Mouse (Mus musculus) cerebellum, adult 9-11 months (tissue): ENCODE data around the gene Ints2.
"Not testable (repeated sequence)": the region's sequence is repeated elsewhere in the genome, so short reads cannot be mapped to it uniquely, and the experiment has no call there.

Experiments used
- DNase-seq: peaks from one replicate; pipeline ENCODE4 v3.0.0; 2022

The Ints2 gene

DNA sequence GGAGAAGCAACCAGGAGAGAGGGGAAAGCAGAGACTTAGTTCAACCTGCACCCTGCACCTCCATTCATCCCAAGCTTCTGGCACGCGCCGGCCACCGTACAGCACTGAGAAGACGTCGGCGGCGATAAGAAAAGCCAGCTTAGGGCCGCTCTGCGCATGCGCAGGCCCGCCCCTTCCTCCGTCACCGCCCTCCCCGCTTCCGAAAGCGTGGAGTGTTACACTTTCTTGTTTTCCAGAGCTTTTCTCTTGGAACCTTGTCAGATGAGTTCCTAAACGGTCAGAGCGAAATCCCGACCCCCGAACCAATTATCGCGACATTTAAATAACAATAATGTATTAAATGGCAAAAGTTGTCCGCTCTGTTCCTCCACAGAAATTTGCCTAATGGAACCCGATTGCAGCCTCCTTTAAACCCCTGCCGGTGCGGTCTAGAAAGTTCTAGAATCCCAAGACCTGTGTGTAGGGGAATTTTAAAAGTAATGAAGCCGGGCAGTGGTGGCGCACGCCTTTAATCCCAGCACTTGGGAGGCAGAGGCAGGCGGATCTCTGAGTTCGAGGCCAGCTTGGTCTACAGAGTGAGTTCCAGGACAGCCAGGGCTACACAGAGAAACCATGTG lies at the start of gene Ints2:
TSS of gene Ints2 (minus strand) at position 116 of the 617 bp plus-strand sequence.
- peak; percentile 93 for DNase-seq

DNA sequence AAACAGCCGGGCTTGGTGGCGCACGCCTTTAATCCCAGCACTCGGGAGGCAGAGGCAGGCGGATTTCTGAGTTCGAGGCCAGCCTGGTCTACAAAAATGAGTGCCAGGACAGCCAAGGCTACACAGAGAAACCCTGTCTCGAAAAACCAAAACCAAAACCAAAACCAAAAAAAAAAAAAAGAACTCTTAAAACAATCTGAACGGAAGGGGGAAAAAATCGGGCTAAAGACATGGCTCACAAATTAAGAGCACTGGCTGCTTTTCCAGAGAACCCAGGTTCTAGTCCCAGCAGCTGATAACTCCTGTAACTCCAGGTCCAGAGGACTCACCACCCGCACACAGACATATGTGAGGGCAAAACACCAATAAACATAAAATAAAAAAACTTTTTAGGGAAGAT lies 34.8 kb upstream of the Ints2 start:
- not testable (repeated sequence) for DNase-seq

DNA sequence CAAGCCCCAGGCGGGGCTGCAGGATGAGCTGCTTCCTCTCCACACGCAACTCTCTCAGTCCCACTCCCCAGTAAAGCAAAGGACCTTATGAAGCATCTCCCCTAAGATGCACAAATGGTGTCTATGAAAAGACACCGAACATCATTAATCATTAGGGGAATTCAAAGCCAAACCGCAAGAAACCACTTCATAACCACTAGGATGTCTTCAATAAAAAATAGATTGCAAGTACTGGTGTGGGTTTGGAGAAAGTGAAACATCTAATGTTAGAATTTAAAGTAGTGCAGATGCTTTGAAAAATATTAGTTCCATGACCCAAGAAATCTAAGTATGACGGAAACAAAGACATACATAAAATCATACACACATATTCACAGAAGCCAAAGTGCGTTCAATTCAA lies 34.3 kb upstream of the Ints2 start:
- DNase-seq: no peak

DNA sequence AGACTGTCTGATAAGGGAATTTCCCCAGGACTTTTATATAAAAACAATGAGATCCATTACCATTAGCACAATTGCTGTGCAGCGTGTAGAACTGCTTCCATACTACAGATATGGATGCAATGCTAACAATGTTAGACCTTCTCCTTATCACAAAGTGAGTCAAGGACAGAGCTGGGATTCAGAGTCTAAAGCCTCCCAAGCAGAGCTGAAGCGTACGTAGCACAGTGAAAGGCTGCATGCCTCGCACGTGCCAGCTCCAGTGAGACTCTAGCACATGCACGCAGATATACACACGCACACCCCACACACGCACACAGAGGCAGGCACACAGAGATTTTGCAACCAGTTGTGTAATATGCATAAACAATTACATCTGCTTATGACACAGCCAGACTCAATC lies 28.4 kb upstream of the Ints2 start:
- no peak for DNase-seq

DNA sequence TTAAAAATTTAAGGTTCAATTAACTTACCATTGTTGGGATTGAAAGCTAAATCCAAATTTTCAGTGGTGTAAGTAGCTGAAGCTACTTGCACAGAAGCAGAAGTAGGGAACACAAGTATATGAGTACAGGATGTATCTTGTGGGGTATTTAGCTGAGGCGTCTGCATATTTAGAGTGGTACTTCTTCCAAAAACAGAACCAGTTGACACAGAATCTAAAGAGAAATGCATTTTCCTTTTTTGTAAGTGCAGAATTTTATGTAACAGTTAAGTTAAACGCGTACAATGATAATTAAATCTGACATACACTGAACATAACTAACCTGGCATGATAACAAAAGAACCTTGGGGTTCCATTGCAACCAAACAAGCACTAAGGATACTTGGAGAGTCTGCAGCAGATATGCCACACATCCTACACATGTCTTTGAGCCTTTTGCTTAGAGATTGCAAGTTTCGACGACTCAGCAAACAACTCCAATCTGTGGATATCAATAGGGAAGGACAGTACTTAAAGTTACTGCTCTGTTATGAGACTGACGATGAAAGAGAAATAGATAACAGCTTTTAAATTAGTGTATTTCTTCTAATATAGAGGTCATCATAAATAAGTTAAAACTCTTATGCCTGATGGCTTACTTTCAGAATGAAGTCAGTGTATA lies 21.2 kb upstream of the Ints2 start:
- no peak for DNase-seq

DNA sequence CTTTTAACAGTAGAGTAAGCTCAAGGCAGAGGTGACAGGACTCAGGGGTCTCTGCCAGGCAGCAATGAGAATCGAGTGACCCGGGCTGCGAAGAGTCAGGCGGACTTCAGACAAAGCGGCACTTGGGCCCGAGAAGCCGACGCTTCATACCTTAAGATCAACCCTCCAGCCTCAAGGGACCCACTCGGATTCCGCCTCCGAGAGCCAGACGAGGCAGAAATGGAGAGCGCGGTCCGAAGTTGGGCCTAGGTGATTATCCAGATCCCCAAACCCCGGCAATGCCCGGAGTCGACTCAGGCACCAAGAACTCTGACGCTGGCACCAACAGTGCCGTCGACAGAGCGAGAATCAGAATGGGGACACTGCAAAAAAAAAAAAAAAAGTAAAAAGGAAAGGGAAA lies 321 bp downstream of the Ints2 start:
- DNase-seq: no peak

DNA sequence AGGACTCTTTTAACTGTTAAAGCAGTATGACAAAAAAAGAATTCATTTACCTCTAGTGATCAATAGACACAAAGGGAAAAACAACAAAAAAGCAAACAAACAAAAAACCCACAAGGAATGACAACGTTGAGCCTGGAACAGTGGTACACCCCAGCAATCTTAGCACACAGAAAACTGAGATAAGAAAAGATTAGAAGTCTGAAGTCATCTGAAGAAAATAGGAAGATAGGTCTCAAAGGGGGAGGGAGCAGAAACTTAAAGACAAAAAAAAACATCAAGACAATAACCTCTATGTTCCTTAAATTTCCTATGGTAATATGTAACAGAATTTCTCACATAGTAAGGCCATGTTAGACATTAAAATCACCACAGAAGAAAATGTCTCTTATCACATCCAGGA lies 4.0 kb downstream of the Ints2 start:
- no peak for DNase-seq

DNA sequence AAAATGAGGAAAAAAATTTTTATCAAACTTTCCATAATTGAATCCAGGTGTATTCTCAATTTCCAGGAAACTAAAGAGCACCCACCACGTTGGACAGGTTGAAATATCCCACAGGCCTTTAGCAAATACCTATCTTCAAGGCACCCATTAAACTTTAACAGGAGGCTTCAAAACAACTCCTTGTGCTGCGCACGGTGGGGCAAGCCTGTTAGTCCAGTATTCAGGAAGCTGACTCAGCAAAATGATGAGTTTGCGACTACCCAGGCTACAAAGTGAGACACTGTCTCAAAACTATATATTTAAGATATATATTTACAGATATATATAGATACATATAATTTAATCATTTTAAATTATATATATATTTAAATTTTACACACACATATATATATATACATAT lies 24.9 kb downstream of the Ints2 start:
- no peak for DNase-seq

DNA sequence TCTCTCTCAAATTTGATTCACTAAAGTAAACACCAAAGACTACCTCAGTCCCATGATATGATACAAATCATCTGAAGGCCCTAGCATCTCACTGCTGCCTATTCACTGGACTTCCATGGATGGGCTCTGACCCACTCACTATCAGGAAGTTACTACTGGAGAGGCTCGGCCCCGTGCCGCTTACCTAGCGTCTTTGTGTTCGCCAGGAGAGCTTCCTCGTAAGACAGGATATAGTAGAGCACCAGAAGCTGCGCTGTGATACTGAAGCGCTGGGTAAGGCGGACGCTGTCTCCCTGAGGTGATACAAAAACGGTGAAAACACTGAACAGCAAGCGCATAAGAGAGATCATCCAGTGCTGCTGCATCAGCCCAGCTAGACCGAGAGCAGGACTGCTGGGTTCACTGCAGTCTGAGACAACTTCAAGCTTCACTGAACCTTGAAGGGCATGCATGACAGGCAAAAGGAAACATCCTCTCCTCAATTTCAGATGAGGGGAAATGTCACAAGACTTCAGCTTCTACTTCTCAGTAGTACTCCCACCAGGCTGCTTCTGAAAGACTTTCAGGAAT lies 25.5 kb downstream of the Ints2 start:
- DNase-seq: no peak

DNA sequence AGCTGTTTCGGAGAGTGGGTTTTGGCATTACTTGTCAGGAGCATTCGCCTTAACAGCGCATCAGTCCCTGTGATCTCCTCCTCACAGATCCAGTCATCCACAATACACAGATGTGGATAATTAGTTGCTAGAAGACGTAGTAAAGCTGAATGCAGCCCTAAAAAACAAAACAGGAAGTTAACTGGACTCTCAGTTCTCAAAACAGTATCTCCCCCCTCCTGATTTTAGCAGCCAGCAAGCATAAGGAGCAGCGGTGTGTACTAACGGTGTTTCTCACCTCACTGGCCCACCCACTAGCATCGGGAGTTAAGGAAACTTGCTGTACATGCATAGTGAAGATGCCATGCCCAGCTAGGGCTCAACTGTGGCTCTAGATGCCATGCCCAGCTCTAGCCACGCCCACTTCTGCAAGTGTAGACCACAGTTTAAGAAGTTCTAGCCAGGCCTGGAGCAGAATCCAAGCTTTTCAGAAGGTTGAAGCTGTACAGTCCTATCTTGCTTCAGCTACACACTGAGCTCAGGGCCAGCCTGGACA lies 30.7 kb downstream of the Ints2 start:
- DNase-seq: no peak

DNA sequence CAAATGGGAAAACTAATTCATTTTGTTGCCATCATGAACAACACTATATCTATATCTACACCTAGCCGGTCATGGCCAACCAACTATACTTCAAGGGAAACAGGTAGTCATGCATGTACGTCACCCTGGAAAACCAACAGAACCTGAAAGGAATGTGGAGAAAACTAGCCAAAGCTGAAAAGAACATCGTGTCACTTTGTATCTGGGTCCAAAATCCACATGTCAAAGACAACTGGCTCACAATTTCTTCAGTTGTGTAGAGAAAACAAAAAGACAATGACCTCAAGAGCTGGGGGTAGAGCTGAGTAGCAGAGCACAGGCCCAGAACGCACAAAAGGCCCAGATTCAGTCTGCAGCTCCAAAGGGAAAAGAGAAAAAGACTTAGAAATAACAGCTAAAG lies 31.6 kb downstream of the Ints2 start:
- no peak for DNase-seq

DNA sequence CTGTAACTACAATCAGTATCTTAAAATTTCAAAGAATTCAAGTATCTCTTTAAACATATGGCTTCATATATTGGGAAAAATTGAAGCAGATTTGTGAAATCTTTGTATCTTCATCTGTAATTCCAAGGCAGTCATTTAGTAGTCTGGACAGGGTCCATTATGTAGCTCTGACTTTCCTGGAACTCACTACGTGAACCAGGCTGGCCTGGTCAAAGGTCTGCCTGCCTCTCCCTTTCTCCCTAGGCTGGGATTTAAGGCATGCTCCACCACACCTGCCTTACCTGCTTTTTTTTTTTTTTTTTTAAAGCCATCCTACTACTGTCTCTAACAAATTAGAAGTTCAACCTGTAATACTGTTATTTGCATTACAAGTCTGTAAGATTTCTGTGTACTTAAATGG lies 45.6 kb downstream of the Ints2 start:
- no peak for DNase-seq

DNA sequence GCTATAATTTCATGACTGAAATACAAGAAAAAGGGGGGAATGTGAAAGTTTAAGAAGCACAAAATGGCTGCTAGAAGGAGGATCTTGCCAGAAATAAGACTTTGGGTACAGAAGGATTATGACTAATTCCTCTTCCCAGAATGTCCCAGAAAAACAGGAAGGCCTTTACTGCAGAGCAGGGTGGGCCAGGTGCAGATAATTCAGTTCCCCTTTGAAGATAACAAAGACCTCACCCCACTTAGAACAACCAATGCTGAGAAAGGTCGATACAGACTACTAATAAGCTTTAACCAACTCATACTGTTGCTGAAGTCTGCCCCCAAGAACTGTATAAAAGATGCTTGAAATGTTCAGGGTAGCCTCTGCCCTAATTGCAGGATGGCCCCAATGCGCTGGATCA lies 48.3 kb downstream of the Ints2 start:
- no peak for DNase-seq

DNA sequence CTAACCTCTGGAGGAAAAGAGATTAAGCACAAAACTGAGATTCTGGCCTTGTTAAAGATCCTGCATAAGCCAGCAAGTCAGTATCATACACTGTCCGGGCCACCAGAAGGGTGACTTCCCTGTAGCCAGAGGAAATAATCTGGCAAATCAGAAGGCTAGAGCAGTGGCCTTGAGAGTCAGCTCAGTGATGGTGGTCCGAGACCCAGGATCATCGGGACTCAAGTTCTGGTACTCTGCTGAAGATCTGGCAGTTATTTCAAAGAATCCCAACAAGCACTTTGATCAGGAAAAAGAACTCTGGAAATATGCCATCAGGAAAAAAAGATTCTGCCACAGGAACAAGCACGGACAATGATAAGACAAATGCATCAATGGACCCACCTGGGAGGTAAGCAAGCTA lies 51.5 kb downstream of the Ints2 start:
- no peak for DNase-seq

DNA sequence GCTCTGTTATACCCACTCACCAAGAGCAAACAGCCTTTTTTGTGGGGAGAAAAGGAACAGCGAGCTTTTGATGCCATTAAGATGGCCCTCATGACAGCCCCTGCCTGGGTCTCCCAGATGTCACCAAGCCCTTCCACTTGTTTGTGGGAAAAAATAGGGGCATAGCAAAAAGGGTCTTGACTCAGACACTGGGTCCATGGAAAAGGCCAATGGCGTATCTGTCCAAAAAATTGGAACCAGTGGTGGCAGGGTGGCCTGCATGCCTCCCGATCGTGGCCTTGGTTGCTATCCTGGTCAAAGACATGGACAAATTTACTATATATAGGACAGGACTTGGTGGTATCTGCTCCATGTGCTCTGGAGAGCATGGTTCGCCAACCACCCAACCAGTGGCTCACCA lies 52.3 kb downstream of the Ints2 start:
- DNase-seq: no peak

DNA sequence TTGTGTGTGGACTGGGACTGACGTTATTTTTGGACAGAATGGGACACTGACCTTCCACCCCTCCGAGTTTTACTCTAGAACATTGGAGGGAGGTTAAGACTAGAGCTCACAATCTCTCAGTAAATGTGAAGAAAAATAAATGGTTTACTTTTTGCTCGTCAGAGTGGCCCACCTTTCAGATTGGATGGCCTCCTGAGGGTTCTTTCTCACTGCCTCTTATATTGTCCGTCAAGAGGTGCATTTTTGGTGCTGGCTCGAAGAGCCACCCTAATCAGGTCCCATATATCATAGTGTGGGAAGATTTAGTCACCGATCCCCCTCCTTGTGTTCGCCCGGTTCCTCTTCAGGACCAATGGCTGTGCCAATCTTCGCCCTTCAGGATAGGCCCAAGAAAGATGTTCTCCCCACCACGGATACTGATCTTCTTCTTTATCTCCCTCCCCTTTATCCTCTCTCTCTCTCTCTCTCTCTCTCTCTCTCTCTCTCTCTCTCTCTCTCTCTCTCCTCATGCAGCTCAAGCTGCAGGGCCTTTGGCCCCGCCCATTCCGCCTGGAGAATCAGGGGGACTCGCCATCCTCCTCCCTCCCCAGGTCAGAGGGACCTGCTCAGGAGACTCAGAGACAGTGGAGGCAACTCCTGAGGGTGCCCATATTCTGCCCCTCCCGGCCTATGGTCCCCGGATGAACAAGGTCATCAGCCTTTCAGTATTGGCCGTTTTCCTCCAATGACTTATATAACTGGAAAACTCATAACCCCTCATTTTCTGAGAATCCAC lies 55.3 kb downstream of the Ints2 start:
- peak; percentile 27 for DNase-seq

DNA sequence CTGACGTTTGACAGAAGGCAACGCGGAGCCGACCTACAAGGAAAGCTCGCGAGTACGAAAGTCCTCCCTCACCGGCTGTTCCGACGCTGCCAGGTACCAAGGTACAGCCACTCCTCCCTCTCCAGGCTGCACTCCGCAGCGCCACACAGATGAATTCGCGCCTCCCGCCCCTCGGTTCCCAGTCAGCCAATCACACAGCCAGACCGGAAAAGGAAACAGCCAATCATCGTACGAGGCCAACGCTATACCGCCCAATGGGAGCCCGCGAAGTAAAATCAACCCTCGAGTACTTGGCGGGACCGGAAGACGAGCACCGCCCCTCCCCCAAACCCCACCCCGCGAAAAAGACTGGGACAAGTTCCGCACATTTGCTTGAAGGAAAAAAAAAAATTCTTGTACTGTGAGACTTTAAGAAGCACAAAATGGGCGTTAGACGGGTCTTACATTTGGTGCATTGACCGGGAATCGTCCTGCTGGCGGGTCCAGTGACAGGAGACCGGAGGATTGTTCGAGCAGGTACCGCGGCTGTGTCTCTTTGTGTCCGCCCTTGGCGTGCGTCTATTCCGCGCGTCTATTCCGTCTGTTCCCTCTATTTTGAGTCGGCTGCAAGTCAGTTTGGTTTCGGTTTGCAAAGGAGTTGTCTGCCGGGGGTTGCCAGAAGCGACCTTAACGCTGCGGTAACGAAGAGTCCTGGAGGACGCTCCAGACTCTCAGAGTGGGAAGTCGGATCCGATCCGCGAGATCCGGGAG lies 56.2 kb downstream of the Ints2 start, which contains the start of gene Brip1:
TSS of gene Brip1 (minus strand) at position 157 of the 750 bp plus-strand sequence.
- DNase-seq: peak; percentile 89

DNA sequence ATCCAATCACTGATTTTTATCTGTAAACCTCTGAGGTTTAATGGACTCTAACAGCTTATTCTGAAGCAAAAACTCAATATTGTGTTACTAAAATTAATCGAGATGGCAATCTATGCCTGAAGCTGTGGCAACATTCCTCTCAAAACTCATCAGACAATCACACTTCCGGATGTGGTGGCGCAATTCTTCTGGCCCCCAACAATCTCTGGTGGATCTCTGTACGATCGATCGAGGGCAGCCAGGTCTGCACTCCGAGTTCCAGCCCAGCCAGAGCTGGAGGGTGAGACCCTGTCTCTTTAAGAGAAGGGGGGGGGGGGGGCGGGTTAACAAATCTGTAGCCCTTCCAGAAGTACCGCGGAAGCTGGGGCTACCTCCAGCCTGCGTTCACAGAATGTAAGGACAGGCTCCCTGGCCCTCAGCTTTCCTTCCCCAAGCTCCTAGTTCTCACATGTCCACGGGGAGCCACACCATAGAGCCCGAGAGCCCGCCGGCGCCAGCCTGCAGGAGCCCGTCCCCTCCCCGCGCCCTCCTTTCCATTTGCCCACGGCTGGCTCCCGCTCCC lies 56.8 kb downstream of the Ints2 start:
- DNase-seq: no peak

DNA sequence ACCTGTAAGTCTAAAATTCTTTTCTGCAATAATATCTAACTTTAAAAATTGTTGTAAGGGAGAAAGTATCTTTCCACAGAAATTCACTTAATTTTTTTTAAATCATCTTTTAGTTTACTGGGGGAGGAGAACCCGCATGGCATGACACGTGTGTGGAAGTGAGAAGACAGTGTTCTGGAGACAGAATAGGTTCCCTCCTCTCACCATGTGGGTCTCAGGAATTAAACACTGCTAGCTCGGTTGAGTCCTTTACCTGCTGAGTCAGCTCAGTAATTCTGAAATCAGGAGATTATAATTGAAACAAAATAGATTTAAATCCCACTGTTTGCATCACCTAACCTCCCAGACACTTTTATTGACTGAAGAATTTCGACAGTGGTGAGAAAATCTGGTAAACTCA lies 57.6 kb downstream of the Ints2 start:
- DNase-seq: no peak

DNA sequence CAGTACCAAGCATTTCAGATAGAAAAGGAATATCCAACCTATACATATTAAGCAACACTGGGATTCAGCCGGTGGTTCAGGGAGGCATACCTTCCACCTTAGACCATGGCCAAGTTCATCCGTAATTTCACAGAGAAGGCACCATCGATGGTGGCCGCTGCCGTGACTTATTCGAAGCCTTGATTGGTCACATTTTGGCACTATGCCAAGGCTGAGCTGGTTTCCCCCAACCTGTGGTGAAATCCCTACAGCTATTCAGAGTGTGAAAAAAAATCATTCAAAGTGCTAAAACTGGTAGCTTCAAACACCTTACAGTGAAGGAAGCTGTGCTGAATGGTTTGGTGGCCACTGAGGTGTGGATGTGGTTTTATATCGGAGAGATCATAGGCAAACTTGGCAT lies 72.2 kb downstream of the Ints2 start:
- not testable (repeated sequence) for DNase-seq

DNA sequence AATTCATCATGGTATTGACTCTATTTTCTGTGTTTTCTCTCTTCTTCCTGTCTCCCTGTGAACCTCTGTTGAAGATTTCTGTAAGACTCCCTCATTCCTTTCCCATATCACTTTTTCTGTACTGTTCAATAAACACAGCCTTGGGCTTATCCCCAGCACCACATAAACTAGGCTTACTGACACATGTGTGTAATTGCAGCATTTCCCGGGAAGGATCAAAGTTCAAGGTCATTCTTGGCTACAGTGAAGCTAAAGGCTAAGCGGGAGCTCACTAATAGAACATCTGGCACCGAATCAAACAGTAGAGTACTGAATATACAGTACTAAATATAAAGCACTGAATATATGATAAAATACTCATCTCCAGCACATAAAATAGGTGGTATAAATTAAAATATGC lies 81.5 kb downstream of the Ints2 start:
- no peak for DNase-seq

DNA sequence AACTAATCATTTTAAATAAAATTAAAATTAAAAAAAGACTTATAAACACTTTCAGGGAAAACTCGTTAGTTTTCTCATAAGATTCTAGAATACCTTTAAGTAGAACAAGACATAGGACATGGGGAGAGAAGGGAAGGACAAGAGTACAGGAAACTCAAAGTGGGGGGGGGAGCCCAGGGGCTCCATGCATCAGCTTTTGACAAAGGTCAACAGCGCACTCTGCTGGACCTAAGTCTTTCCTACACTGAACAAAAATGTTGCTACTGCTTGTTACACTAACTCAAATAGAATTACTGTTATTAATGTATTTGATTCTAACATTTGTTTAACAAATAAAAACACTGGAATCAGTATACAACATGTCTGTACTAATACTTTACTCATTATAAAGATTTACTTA lies 83.2 kb downstream of the Ints2 start:
- peak; percentile 3 for DNase-seq
